Mouse (Mus musculus) heart, postnatal 0 days (tissue): ENCODE measurements around the gene Fcrls. TPM values are rescaled to one million over a fixed set of nuclear protein-coding genes. Genes with fewer than 3 reads are reported as not detected.

Source experiments
- ATAC-seq: fragments of 200-750 bp; cut with Nextera tagmentation; 2 replicates; pipeline ENCODE4 v1.8.0; 2017; ENCODE audit warnings: low read depth, moderate number of reproducible peaks, moderate library complexity; ENCODE audit not compliant: insufficient read depth
- DNase-seq: peaks from one replicate; pipeline ENCODE4 v3.0.0-alpha.2; 2016; ENCODE audit warnings: low spot score
- H3K27ac ChIP-seq: fragments of 300-500 bp; sonication (generic); 2 replicates; pipeline ENCODE4 v1.5.1; 2014; ENCODE audit warnings: low read depth, mild to moderate bottlenecking
- H3K27me3 ChIP-seq: fragments of 300-500 bp; sonication (generic); 2 replicates; pipeline ENCODE4 v1.6.1; 2014; ENCODE audit warnings: low read length, mixed read lengths; ENCODE audit not compliant: control insufficient read depth, insufficient read depth
- H3K36me3 ChIP-seq: fragments of 300-500 bp; sonication (generic); replicated peaks from 2 replicates; pipeline ENCODE4 v1.6.1; 2014; ENCODE audit warnings: low read length, mixed read lengths; ENCODE audit not compliant: control insufficient read depth, insufficient read depth
- H3K4me1 ChIP-seq: fragments of 300-500 bp; sonication (generic); 2 replicates; pipeline ENCODE4 v1.6.1; 2014; ENCODE audit warnings: antibody characterized with exemption; ENCODE audit not compliant: control insufficient read depth, insufficient read depth
- H3K4me2 ChIP-seq: fragments of 300-500 bp; sonication (generic); 2 replicates; pipeline ENCODE4 v1.6.1; 2014; ENCODE audit warnings: low read depth, mild to moderate bottlenecking, low read length, moderate library complexity
- H3K4me3 ChIP-seq: fragments of 300-500 bp; sonication (generic); 2 replicates; pipeline ENCODE4 v1.5.1; 2014; ENCODE audit warnings: low read depth, low read length
- H3K9ac ChIP-seq: fragments of 300-500 bp; sonication (generic); replicated peaks from 2 replicates; pipeline ENCODE4 v1.6.1; 2014; ENCODE audit warnings: low read depth, low read length, mixed read lengths
- H3K9me3 ChIP-seq: fragments of 300-500 bp; sonication (generic); replicated peaks from 2 replicates; pipeline ENCODE4 v1.6.1; 2016; ENCODE audit warnings: low read length; ENCODE audit not compliant: control insufficient read depth
- CTCF ChIP-seq: IDR thresholded peaks from 2 replicates; pipeline ENCODE4 v1.5.1; 2016; ENCODE audit warnings: antibody characterized with exemption, control low read depth, low read depth
- EP300 ChIP-seq: IDR thresholded peaks from 2 replicates; pipeline ENCODE4 v1.6.1; 2016; ENCODE audit warnings: antibody characterized with exemption, low read depth
- WGBS: fragments of 180-500 bp; shearing (Covaris S2); extraction: QIAGEN DNeasy Blood & Tissue Kit; methylation state at CpG from one replicate; pipeline ENCODE4 v1.1.7; 2014; 5-methylcytosine and 5-hydroxymethylcytosine counted together
- polyA plus RNA-seq: library from polyadenylated mRNA; unstranded; fragments of >200 nt; fragmentation: Nextera tagmentation; extraction: Ambion mirVana; gene quantifications from 2 replicates; pipeline ENCODE4 v1.2.1, GENCODE M21; 2015
- total RNA-seq: library from RNA; depleted of rRNA; stranded (reverse); fragments of >200 nt; gene quantifications from 2 replicates; pipeline ENCODE4 v1.2.3, GENCODE M21; 2014; ENCODE audit warnings: low replicate concordance; rRNA removed

The Fcrls gene
- total RNA-seq (2.1 and 6.7 TPM in 2 replicates), polyA plus RNA-seq (2.4 and 3.3 TPM in 2 replicates)

DNA sequence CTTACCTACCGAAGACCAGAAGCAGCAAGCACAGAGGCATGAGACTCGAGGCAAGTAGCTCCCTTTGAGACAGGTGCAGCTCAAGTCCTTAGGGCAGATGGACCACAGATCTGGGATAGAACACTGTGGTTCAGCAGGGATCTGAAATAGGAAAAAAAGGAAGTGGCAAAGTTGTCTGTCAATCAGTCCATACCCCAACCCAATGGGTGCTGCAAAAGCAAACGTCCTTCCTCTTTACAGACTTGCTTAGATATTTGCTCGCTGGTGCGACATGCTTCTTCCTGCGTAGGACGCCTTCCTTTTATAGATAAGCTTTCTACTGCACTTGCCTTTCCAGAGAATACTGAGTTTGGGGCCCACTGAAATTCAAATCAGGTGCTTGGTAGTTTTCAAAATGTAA, at the start of gene Fcrls:
Fcrls (minus strand) TSS at position 303 of the 400 bp plus-strand sequence.
- H3K36me3 ChIP-seq: no peaks in the 10 kb centered on the region
- no peak within 1 kb of the TSS for H3K27ac ChIP-seq
- DNase-seq (no peak), ATAC-seq (no peak)
- TF ChIP-seq CTCF: no peak
- TF ChIP-seq EP300: no peak
- peaks cover 11% of the 10 kb centered on the region for H3K4me1 ChIP-seq
- no peak within 1 kb of the TSS for H3K4me2 ChIP-seq
- no peak within 1 kb of the TSS for H3K4me3 ChIP-seq
- H3K9ac ChIP-seq: no peak within 1 kb of the TSS
- WGBS: 69% methylated on average over 7 of the region's 7 CpGs
- H3K27me3 ChIP-seq: no peaks in the 10 kb centered on the region
- H3K9me3 ChIP-seq: no peaks in the 10 kb centered on the region

DNA sequence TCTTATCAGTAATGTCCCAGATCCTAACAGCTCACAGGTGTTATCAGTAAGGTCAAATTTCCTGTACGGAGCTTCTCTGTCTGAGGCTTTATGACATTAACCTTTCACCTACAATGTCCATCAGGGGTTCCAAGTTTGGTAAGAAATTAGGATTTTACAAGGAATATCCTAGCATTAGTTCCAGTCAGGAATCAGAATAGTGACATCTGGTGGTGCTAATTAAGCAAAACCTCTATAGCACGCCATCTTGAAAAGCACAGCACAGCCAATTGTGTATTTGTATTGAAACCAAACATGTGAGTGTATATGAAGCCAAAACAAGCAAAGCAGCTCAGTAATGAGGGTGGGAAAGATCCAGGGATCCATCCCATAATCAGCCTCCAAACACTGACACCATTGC, 46.4 kb upstream of the Fcrls start:
- Histone ChIP-seq H3K9ac (no peak overlapping the region), H3K4me1 (no peaks in the 10 kb centered on the region), H3K36me3 (no peaks in the 10 kb centered on the region), H3K9me3 (no peaks in the 10 kb centered on the region), H3K27ac (no peak overlapping the region), H3K27me3 (no peaks in the 10 kb centered on the region), H3K4me3 (no peak overlapping the region), H3K4me2 (no peak overlapping the region)
- ATAC-seq (no peak), DNase-seq (peak; percentile 26)
- 67% methylated on average over 2 of the region's 2 CpGs for WGBS
- TF ChIP-seq EP300 (no peak), CTCF (peak; percentile 42)

DNA sequence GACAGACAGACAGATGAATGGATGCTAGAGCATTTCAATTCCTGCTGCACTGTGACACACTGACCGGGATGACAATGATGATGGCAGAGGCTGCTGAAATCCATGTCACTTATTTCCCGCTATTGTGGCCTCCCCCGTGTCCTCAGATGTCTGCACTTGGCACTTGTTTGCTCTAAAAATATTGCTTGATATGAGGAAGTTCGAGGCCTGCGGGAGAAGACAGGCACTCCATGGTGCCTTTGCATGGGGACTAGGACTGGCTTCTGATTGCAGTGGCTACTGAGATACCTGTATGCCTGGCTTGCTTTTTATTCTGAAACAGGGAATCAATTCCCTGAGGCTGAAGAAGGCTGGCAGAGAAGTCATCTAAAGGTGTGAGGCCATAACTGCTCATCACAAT, 36.4 kb upstream of the Fcrls start:
- no peak for ATAC-seq
- no peak for DNase-seq
- H3K36me3 ChIP-seq: no peaks in the 10 kb centered on the region
- H3K4me2 ChIP-seq: no peak overlapping the region
- H3K27ac ChIP-seq: no peak overlapping the region
- H3K9me3 ChIP-seq: no peaks in the 10 kb centered on the region
- TF ChIP-seq CTCF: no peak
- TF ChIP-seq EP300: no peak
- WGBS: 31% methylated on average over 5 of the region's 5 CpGs
- H3K4me1 ChIP-seq: no peaks in the 10 kb centered on the region
- no peak overlapping the region for H3K9ac ChIP-seq
- H3K27me3 ChIP-seq: no peaks in the 10 kb centered on the region
- H3K4me3 ChIP-seq: no peak overlapping the region

DNA sequence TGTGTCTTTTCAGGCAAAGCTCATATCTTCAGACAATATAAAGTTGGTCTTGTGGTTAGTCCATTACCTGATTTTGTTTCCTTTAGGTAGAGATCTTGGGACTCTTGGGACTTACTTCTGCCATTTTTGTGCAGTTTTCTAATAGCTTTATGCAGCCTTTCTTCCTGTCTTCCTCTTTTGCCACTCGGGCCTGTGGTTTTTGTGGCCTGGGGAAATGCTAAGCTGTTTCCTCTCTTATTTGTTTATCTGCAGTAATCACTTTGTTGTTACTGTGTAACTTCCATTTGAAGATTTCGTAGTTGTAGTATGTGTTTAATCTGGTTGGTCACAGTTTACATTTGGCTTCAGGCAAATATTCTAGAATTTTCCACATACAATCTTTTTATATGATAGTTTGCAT, 10.8 kb upstream of the Fcrls start:
- H3K4me3 ChIP-seq: no peak overlapping the region
- H3K27me3 ChIP-seq: no peaks in the 10 kb centered on the region
- no peaks in the 10 kb centered on the region for H3K4me1 ChIP-seq
- H3K9ac ChIP-seq: no peak overlapping the region
- TF ChIP-seq CTCF: no peak
- TF ChIP-seq EP300: no peak
- H3K4me2 ChIP-seq: no peak overlapping the region
- no peak for ATAC-seq
- WGBS: 51% methylated on average over 2 of the region's 2 CpGs
- no peaks in the 10 kb centered on the region for H3K9me3 ChIP-seq
- DNase-seq: no peak
- no peak overlapping the region for H3K27ac ChIP-seq
- H3K36me3 ChIP-seq: no peaks in the 10 kb centered on the region

DNA sequence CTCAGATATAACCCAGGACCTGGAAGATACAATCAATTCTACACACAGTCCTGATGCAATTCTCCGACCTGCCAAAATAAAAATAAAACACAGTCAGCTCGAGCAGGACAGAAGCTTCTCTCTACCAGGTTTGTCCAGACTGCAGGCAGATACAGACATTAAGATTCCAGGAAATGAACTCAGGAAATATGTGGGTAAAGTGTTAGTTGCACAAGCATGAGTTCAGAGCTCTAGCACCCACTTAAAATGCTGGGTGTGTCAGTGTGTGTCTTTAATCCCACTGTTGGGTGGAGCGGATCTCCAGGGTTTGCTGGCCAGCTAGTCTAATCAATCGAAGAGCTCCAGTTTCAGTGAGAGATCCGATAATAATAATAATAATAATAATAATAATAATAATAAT, 3.0 kb upstream of the Fcrls start:
- no peak for DNase-seq
- WGBS: 58% methylated on average over 5 of the region's 5 CpGs
- no peak overlapping the region for H3K27ac ChIP-seq

DNA sequence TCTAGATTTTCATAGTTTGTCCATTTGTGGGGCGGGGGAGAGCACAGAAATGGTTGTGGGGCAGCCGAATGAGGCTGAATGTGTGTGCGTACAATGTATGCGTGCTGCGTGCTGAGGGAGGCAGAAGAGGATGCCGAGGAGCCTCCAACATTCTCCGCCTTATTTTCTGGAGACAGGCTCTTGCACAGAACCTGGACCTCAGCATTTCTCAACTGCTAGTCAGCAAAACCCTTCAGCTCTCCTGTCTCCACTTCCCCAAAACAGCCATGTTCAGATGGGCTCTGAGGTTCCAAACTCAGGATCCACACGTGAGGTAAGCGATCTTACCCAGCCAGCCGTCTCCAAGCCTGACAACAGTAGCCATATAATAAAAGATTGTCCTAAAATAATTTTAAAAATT, 8.3 kb downstream of the Fcrls start:
- H3K9me3 ChIP-seq: no peaks in the 10 kb centered on the region
- no peak overlapping the region for H3K27ac ChIP-seq
- DNase-seq (no peak), ATAC-seq (no peak)
- H3K36me3 ChIP-seq: no peaks in the 10 kb centered on the region
- H3K27me3 ChIP-seq: no peaks in the 10 kb centered on the region
- no peak overlapping the region for H3K4me2 ChIP-seq
- TF ChIP-seq CTCF (no peak), EP300 (no peak)
- H3K9ac ChIP-seq: no peak overlapping the region
- H3K4me1 ChIP-seq: peaks cover 11% of the 10 kb centered on the region
- 87% methylated on average over 10 of the region's 10 CpGs for WGBS
- no peak overlapping the region for H3K4me3 ChIP-seq

More for the DNA sequence above, 3.0 kb upstream of the Fcrls start:
- Histone ChIP-seq H3K27me3 (no peaks in the 10 kb centered on the region), H3K4me2 (no peak overlapping the region), H3K36me3 (no peaks in the 10 kb centered on the region), H3K4me1 (no peaks in the 10 kb centered on the region), H3K9me3 (no peaks in the 10 kb centered on the region), H3K9ac (no peak overlapping the region), H3K4me3 (no peak overlapping the region)
- ATAC-seq: no peak
- no peak for TF ChIP-seq CTCF
